Mouse (Mus musculus) gastrocnemius, postnatal 36 days (tissue): ENCODE measurements at regions not wholly inside any gene's neighbourhood (a gene's known extent, or its start where the extent isn't known, plus 50 kb on each side); places are given as distances from the start of the nearest gene placed in this dataset.

ENCODE experiments used
- DNase-seq, 2 experiments: peaks; one replicate each; pipeline ENCODE4 v3.0.0; 2022
- intact Hi-C: fragments of 180-260 bp; cut with DNase I; formaldehyde crosslinking; loops from one replicate; pipeline ENCODE4 v1.15.1; 2025

DNA sequence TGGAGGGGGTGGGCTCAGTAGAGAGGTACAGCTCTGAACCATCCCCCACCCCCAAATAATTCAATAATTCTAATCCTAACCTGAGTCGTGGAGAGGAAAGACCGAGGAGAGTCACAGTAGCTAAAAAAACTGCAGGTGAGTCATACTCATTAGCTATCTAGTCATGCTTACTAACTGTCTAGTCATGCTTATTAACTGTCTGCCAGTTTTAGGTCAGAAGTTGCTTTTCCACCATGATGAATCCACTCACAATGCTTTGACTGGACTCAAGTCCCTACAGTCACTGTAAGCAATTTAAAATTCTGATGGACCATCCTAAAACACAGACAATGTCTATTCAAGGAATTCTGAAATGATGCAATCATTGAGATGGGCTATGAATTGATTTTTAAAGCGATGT, 110.9 kb upstream of the Ptbp2 start:
- no peak for DNase-seq
- intact Hi-C loops: no loop called here

DNA sequence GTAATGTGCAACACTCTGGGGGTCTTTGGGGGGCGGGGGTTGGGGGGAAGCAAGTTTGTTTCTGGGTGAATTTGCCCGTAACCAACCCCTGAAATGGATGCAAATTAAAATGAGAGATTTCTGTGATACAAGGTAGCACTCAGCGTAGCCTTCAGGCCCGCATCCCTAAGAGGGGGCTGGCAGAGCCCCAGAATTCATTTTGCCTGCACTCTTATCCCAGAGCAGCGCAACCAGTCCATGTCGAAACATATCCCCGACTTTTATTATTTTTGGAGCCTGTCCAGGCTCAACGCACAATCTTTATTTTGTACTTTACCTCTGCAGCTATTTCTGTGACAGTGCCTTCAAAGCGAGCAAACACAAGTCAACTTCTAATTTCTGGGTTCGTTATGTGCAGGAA, 109.8 kb upstream of the Ptbp2 start:
- intact Hi-C loops: no loop called here
- no peak for DNase-seq

DNA sequence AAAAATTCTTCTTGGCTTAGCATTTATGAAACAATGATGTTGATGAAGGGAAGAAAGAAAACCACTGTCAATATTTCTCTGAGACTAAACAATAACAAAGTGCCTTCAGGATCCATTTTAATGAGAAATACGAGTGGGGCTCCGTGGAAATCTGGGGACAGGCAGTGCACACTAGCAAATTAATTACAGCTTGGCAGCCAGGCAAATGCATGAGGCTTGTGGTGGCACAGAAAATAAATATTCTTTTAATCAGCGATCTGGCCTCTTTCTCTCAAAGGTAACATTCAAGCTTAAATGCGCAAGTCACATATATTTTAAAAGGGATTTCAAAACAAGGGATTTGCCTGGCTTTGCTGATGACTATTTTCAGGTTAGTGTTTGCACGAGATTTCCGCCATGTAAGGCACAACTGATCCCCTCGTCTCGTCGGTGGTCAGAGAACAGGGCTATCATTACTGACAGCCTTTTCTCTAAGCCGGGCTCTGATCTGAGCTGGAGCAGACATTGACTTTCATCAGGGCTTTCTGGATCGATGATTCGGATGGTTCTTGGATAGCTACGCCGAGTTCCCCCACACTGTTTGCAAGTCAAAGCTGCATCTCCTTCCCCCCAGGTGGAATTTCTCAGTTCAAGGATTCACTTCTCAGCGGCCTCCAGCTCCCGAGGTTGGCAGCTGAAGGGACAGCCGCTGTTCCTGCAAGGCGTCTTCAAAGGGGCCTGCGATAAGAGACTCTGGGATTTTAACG, 109.1 kb upstream of the Ptbp2 start:
- intact Hi-C loops: no loop called here
- DNase-seq: no peak

DNA sequence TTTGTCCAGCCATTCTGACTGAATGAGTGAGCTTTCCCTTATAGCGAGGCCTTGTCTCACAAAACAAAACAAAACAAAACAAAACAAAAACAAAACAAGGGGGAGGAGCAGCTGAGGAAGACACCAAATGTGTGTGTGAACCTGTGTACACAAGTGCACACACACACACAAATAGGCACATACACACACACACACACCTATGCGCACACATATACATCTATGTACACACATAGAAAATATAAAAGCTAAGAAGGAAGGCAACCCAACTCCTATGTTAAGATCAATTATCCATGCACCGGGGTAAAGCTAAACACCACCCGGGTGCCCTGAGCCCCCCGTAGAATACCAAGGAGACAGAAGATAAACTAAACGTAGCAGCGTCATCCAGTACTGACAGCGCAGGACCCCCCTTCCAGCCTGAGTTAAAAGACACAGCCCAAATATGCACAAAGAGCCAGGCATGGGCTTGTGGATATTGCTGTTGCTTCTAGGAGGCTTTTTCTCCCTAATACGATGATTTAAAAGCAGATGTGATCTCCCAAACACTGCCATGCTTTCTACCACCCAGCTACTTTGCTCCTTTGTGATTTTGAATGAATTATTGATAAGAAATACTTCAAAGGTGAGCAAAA, 108.4 kb upstream of the Ptbp2 start:
- no peak for DNase-seq
- intact Hi-C loops: no loop called here

DNA sequence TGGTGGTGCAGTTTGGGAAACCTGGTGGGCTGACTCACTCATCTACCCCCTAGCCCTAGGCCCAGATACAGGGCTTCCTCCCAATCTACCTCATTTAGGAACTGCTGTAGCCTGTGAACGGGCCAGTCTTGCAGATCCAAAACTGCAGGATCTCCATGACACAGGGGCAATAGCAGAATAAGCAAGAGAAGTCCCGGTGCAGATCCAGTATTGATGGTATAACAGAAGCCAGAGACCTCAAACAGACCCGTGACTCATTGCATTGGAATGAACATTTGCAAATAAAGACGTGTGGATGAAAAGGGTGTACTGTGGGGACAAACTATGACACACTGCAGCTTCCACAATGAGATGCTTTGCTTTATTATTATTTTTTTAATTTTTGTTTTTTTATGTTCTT, 106.6 kb upstream of the Ptbp2 start:
- intact Hi-C loops: no loop called here
- DNase-seq: no peak

GRCm38 (mm10) chr3:119888487-119888886, 104.2 kb upstream of the Ptbp2 start:
- intact Hi-C loops: no loop called here
- DNase-seq: no peak

DNA sequence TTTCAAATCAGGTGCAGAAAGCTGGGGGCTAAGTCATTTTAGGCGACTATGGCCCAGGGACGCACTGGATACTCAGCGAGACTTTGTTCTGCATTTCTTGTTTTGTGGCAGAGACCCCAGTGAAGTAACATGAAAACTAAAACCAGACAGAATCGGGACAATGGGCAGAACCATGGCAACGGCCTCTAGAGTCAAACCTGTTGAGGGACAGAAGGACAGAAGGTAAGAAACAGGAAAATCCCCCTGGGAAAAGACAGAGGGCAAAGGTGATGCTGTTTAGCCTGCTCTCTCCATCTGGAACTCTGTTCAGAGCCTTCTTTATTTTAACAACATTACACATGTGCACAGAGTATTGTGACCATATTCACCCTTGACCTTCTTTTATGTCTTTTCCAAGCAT, 92.1 kb upstream of the Ptbp2 start:
- intact Hi-C loops: no loop called here
- no peak for DNase-seq

DNA sequence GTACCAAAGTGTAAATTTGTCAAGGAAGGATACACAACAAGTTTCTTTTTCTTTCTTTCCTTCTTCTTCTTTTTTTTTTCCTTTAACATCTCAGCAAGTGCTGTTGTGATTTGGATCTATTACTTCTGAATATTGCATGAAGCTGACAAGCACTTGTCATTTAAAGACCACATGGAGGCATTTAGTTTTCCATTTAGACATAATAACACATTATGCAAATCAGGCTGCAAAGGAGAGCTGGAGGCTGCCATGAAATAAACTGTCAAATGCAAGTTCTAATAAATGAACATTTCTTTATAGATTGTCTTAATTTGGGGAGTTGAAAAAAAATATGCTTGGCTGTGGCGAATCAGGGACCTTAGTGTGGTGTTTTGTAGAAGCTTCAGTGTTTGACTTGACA, 90.8 kb upstream of the Ptbp2 start:
- intact Hi-C loops: no loop called here
- DNase-seq: no peak

DNA sequence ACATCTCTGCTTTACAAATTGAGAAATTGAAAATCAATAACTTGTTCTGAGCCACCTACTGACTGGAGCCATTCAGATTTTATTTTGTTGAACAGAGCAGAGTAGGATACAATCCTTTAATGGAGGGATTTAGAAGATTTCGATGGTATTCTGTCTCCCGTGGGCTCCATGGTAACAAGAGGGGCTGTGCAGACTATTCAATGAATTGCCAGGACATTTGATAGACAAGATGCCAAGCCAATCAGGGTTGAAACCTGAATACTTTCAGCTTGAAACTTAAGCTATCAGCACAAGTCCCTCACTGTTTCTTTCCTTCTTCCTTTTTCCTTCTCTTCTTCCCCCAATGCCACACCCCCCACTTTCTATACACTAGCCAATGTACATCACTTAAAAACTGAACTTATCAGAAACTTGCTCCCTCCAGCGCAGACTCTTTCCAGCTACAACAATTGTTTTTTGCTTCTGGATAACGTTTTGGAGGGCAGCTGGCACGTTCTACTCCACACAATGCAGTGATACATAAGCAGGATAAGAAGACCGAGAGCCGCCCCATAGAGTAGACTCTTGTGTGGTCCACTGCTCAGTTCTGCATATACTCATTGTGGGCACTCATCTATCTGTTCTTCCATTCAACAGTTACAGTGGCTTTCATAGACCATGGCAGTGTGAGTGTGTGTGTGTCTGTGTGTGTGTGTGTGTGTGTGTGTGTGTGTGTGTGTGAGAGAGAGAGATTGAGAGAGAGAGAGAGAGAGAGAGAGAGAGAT, 78.1 kb upstream of the Ptbp2 start:
- DNase-seq: no peak
- intact Hi-C loops: no loop called here
